In the genomic region with DNA sequence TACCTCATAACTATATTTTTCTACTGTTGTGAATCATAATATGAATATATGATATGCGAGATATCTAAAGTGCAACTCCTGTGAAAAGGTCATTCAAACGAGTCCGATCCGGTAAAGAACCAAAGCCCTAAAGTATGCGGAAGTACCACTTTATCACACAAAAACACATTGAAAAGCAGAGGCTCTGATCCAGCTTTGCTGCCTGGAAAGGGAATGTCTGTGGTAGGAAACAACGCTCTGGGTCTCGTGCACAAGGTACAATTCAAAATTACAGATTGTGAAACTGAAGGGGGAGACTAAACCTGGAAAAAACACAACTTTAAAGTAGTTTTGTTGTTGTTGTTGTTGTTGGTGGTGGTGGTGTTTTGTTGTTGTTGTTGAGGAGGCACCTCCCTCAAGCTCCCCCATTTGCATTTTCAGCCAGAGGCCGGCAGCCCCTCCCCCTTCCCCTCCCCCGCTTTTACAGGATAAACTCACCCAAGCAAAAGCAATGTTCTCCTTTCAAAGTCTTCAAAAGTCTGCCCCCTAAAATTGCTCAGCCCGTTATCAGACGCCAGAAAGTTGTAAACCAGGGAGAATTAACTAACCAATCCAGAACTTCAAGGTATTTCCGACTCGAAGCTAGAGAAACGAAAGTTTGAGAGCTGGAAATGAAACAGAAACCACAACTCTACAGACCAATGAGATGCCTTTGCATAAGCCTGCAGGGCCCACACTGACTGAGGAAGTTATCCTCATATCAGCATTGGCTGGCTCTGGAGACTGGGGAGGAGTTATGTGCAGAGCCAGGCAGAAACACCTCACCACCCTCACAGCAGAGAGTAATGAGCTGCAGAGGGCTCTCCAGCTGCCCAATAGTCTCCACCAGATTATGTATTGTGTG, we compare ENCODE assay signal across 7 mouse cellular contexts. TPM values are rescaled to one million over a fixed set of nuclear protein-coding genes. Genes with fewer than 3 reads are reported as not detected.
DNase-seq lines count a peak whose midpoint lies in the region; ATAC-seq lines count a peak whose summit lies in the region.

A gene (minus strand): TSS at position 646 of the 883 bp plus-strand sequence.

- H3K4me2 ChIP-seq in intestine, embryonic 14.5 days (ENCODE audit: low read length), result peak within 1 kb of the TSS; percentile 64
- peak within 1 kb of the TSS; percentile 43 for H3K4me2 ChIP-seq in limb, embryonic 15.5 days
- peak within 1 kb of the TSS; percentile 14; the same call in 1 of the 2 replicates for H3K4me2 ChIP-seq in midbrain, embryonic 16.5 days (ENCODE audit: low read length)

- peak; percentile 88 for DNase-seq in T-cell, adult 2 months (ENCODE audit: low spot score)
- peak; percentile 77 for DNase-seq in embryo, embryonic 10 days (ENCODE audit: low spot score)
- DNase-seq in gastrocnemius, postnatal 36 days, result peak; percentile 40 to 50
- peak; percentile 68 for DNase-seq in intestine, embryonic 14.5 days (ENCODE audit: low spot score)
- DNase-seq in splenic B cell, adult 2 months (ENCODE audit: low read depth, low spot score), result peak; percentile 89

- no peaks in the 10 kb centered on the region for H3K9me3 ChIP-seq in intestine, embryonic 14.5 days (ENCODE audit: control insufficient read depth, low read length)
- H3K9me3 ChIP-seq in limb, embryonic 15.5 days, result no peaks in the 10 kb centered on the region
- H3K9me3 ChIP-seq in midbrain, embryonic 16.5 days (replicated peaks; ENCODE audit: control insufficient read depth, low read length, poor library complexity, severe bottlenecking), result no peaks in the 10 kb centered on the region

- ATAC-seq in intestine, embryonic 14.5 days (replicated peaks; ENCODE audit: low FRiP score, low TSS enrichment, low read depth), result peak; percentile 99
- ATAC-seq in limb, embryonic 15.5 days (ENCODE audit: insufficient number of reproducible peaks, low FRiP score, low TSS enrichment, low read depth), result peak; percentile 93
- ATAC-seq in midbrain, embryonic 16.5 days, result peak; percentile 92

- H3K4me1 ChIP-seq in intestine, embryonic 14.5 days (replicated peaks; ENCODE audit: control insufficient read depth, insufficient read depth, low read length), result no peaks in the 10 kb centered on the region
- H3K4me1 ChIP-seq in limb, embryonic 15.5 days, result no peaks in the 10 kb centered on the region
- no peaks in the 10 kb centered on the region for H3K4me1 ChIP-seq in midbrain, embryonic 16.5 days (ENCODE audit: control insufficient read depth, insufficient read depth, low read length)

- H3K4me3 ChIP-seq in intestine, embryonic 14.5 days (ENCODE audit: low read depth, low read length), result peak within 1 kb of the TSS; percentile 46
- peak within 1 kb of the TSS; percentile 46 for H3K4me3 ChIP-seq in limb, embryonic 15.5 days
- peak within 1 kb of the TSS; percentile 20; the same call in 1 of the 2 replicates for H3K4me3 ChIP-seq in midbrain, embryonic 16.5 days (ENCODE audit: low read depth, low read length)

- no peaks in the 10 kb centered on the region for H3K36me3 ChIP-seq in intestine, embryonic 14.5 days (ENCODE audit: control insufficient read depth, insufficient read depth, low read length)
- H3K36me3 ChIP-seq in limb, embryonic 15.5 days, result no peaks in the 10 kb centered on the region
- H3K36me3 ChIP-seq in midbrain, embryonic 16.5 days (ENCODE audit: control insufficient read depth, insufficient read depth, low read length), result no peaks in the 10 kb centered on the region
- 0 out of 2 replicates have a peak, but pooled peaks cover 1% of the 10 kb centered on the region for H3K36me3 ChIP-seq in splenic B cell, adult 2 months (ENCODE audit: control insufficient read depth, insufficient read depth, low read length, poor library complexity, severe bottlenecking)

- peak within 1 kb of the TSS; percentile 40; the same call in 1 of the 2 replicates for H3K9ac ChIP-seq in intestine, embryonic 14.5 days (ENCODE audit: low read length)
- 0 out of 2 replicates have a peak within 1 kb of the TSS, but pooled peaks have one; percentile 7 for H3K9ac ChIP-seq in limb, embryonic 15.5 days
- no peak within 1 kb of the TSS for H3K9ac ChIP-seq in midbrain, embryonic 16.5 days (ENCODE audit: low read depth, low read length)

- WGBS in intestine, embryonic 14.5 days, result 7% methylated on average over 14 of the region's 14 CpGs
- WGBS in limb, embryonic 15.5 days, result 3% methylated on average over 14 of the region's 14 CpGs
- 9% methylated on average over 14 of the region's 14 CpGs for WGBS in midbrain, embryonic 16.5 days

- intact Hi-C loops in gastrocnemius, postnatal 36 days (cut with DNase I), result no loop called here

- H3K27ac ChIP-seq in intestine, embryonic 14.5 days (ENCODE audit: low read depth), result 0 out of 2 replicates have a peak within 1 kb of the TSS, but pooled peaks have one; percentile 33
- H3K27ac ChIP-seq in limb, embryonic 15.5 days, result peak within 1 kb of the TSS; percentile 69; the same call in 1 of the 2 replicates
- no peak within 1 kb of the TSS for H3K27ac ChIP-seq in midbrain, embryonic 16.5 days (ENCODE audit: low read length)

- no peaks in the 10 kb centered on the region for H3K27me3 ChIP-seq in intestine, embryonic 14.5 days (replicated peaks; ENCODE audit: control insufficient read depth, insufficient read depth, low read length)
- no peaks in the 10 kb centered on the region for H3K27me3 ChIP-seq in limb, embryonic 15.5 days
- no peaks in the 10 kb centered on the region for H3K27me3 ChIP-seq in midbrain, embryonic 16.5 days (ENCODE audit: control insufficient read depth, insufficient read depth, low read depth, low read length)
- H3K27me3 ChIP-seq in splenic B cell, adult 2 months (ENCODE audit: control insufficient read depth, insufficient read depth, low read length, poor library complexity, severe bottlenecking), result no peaks in the 10 kb centered on the region

RNA-seq across cellular contexts. Expression of the gene that starts here (rescaled TPM):
- total RNA-seq in gastrocnemius, postnatal 36 days (2021), result 1 to 10 TPM; 1.8 to 2.0 TPM
- polyA plus RNA-seq in intestine, embryonic 14.5 days (2014; fragmentation: Nextera tagmentation; extraction: Ambion mirVana), result 1.6 TPM in 2 replicates
- polyA plus RNA-seq in limb, embryonic 15.5 days (2015; fragmentation: Nextera tagmentation; extraction: Ambion mirVana), result 1.7 and 2.7 TPM in 2 replicates
- polyA plus RNA-seq in midbrain, embryonic 16.5 days (2015; fragmentation: Nextera tagmentation; extraction: Ambion mirVana), result 1.4 and 1.5 TPM in 2 replicates

Comparison
In these comparisons a context has a peak if more than half of its experiments do, and no peak if none do; other contexts are left out.
1. H3K4me2 ChIP-seq: peak in every context shown above with its lines; median percentile 64 in intestine, embryonic 14.5 days; 43 in limb, embryonic 15.5 days; 14 in midbrain, embryonic 16.5 days.